Mouse (Mus musculus) forebrain, postnatal 0 days (tissue): Measurements from ENCODE around the gene Wasf1. TPM values are rescaled to one million over a fixed set of nuclear protein-coding genes. Genes with fewer than 3 reads are reported as not detected.

ENCODE experiments used
- ATAC-seq: fragments of 200-750 bp; cut with Nextera tagmentation; 2 replicates; pipeline ENCODE4 v1.8.0; 2017; ENCODE audit warnings: mild to moderate bottlenecking, moderate library complexity
- DNase-seq: peaks from one replicate; pipeline ENCODE4 v3.0.0-alpha.2; 2015
- H3K27ac ChIP-seq: fragments of 300-500 bp; sonication (generic); 2 replicates; pipeline ENCODE4 v1.5.1; 2014; ENCODE audit warnings: low read depth, mild to moderate bottlenecking, antibody characterized with exemption, low read length, moderate library complexity, mixed read lengths
- H3K27me3 ChIP-seq: fragments of 300-500 bp; sonication (generic); 2 replicates; pipeline ENCODE4 v1.6.1; 2014; ENCODE audit warnings: mild to moderate bottlenecking, low read length, mixed read lengths; ENCODE audit not compliant: insufficient read depth
- H3K36me3 ChIP-seq: fragments of 300-500 bp; sonication (generic); 2 replicates; pipeline ENCODE4 v1.6.1; 2014; ENCODE audit warnings: mild to moderate bottlenecking, moderate library complexity; ENCODE audit not compliant: insufficient read depth
- H3K4me1 ChIP-seq: fragments of 300-500 bp; sonication (generic); 2 replicates; pipeline ENCODE4 v1.6.1; 2014; ENCODE audit warnings: antibody characterized with exemption; ENCODE audit not compliant: insufficient read depth
- H3K4me2 ChIP-seq: fragments of 300-500 bp; sonication (generic); 2 replicates; pipeline ENCODE4 v1.6.1; 2014; ENCODE audit warnings: low read depth, mild to moderate bottlenecking, moderate library complexity
- H3K4me3 ChIP-seq: fragments of 300-500 bp; sonication (generic); 2 replicates; pipeline ENCODE4 v1.5.1; 2014; ENCODE audit warnings: low read depth, low read length, mixed read lengths
- H3K9ac ChIP-seq: fragments of 300-500 bp; sonication (generic); 2 replicates; pipeline ENCODE4 v1.6.1; 2014; ENCODE audit warnings: mild to moderate bottlenecking
- H3K9me3 ChIP-seq: fragments of 300-500 bp; sonication (generic); 2 replicates; pipeline ENCODE4 v1.6.1; 2016; ENCODE audit warnings: low read length
- CTCF ChIP-seq: sonication (generic); IDR thresholded peaks from 2 replicates; pipeline ENCODE4 v1.5.1; 2016; ENCODE audit warnings: antibody characterized with exemption, control low read depth, low read depth
- WGBS: fragments of 180-500 bp; shearing (Covaris S2); extraction: QIAGEN DNeasy Blood & Tissue Kit; methylation state at CpG from one replicate; pipeline ENCODE4 v1.1.7; 2014; 5-methylcytosine and 5-hydroxymethylcytosine counted together
- polyA plus RNA-seq: library from polyadenylated mRNA; unstranded; fragments of >200 nt; fragmentation: Nextera tagmentation; extraction: Ambion mirVana; gene quantifications from 2 replicates; pipeline ENCODE4 v1.2.1, GENCODE M21; 2015
- total RNA-seq: library from RNA; depleted of rRNA; stranded (reverse); fragments of >200 nt; gene quantifications from 2 replicates; pipeline ENCODE4 v1.2.3, GENCODE M21; 2014

The Wasf1 gene
- total and polyA plus RNA-seq, 2 experiments from 2014 or later: 31.0 to 197 TPM

DNA sequence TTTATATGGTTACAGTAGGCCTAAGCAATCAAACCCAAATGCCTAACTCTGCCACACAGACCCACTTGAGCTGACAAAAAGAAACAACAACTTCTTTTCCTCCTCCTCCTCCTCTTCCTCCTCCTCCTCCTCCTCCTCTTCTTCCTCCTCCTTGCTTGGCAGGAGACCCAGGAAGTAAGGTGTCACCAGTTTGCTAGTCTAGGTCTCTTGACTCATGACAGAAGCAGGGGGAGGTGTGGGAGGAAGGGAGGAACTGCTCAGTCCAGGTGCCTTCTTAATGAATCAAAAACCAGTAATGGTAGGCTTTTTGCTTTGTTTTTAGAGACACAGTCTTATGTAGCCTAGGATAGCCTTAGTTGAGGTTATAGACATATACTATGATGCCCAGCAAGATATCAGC, 32.1 kb upstream of the Wasf1 start:
- no peak overlapping the region for H3K4me2 ChIP-seq
- TF ChIP-seq CTCF: no peak
- no peaks in the 10 kb centered on the region for H3K4me1 ChIP-seq
- H3K27me3 ChIP-seq: no peaks in the 10 kb centered on the region
- no peaks in the 10 kb centered on the region for H3K9me3 ChIP-seq
- H3K4me3 ChIP-seq: no peak overlapping the region
- H3K36me3 ChIP-seq: peaks cover 17% of the 10 kb centered on the region
- no peak overlapping the region for H3K9ac ChIP-seq
- DNase-seq: no peak
- no peak overlapping the region for H3K27ac ChIP-seq
- ATAC-seq: no peak

DNA sequence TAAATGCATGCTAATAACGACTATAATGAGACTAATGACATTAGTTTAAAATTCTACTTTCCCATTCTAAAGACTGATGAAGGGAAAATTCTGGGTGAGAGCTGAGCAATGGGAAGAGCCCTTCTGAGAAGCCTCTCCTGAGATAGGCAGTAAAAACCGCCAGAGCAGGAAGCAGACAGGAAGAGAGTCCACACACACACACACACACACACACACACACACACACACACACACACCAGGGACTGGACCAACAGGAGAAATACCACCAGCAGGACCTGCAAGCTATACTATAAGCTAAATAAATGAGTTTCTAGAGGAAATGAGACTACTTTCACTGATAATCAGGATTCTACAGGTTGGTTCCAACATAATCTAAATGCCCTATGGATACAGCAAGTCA, 27.7 kb upstream of the Wasf1 start:
- TF ChIP-seq CTCF: no peak

DNA sequence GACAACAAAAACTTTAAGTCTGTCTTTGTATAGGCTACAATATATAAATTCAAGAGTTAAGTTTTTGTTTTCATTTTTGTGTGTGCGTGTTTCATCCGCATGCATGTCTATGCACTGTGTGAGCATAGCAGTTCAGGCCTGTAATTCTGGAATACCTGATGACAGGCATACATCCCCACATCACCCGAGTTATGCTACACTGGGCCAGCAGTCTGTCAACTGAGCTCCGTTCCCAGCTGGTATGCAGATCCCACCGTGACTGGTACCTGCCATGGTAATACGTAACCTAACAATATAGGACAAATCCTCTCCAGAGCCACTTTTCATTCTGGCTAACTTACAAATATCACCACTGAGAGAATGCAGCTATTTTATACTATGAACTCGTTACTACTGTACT, 26.6 kb upstream of the Wasf1 start:
- Histone ChIP-seq H3K4me1 (no peaks in the 10 kb centered on the region), H3K4me3 (no peak overlapping the region), H3K4me2 (no peak overlapping the region), H3K27me3 (no peaks in the 10 kb centered on the region), H3K9ac (no peak overlapping the region), H3K9me3 (no peaks in the 10 kb centered on the region), H3K36me3 (0 out of 2 replicates have a peak, but pooled peaks cover 3% of the 10 kb centered on the region), H3K27ac (no peak overlapping the region)
- ATAC-seq (no peak), DNase-seq (no peak)
- no peak for TF ChIP-seq CTCF
- 77% methylated on average over 7 of the region's 7 CpGs for WGBS

More for the DNA sequence above, 27.7 kb upstream of the Wasf1 start:
- H3K9me3 ChIP-seq: no peaks in the 10 kb centered on the region
- no peak overlapping the region for H3K4me2 ChIP-seq
- no peak for DNase-seq
- no peak for ATAC-seq
- no peak overlapping the region for H3K27ac ChIP-seq
- H3K36me3 ChIP-seq: 0 out of 2 replicates have a peak, but pooled peaks cover 3% of the 10 kb centered on the region
- no peaks in the 10 kb centered on the region for H3K4me1 ChIP-seq
- H3K9ac ChIP-seq: no peak overlapping the region
- no peak overlapping the region for H3K4me3 ChIP-seq
- H3K27me3 ChIP-seq: no peaks in the 10 kb centered on the region
- 69% methylated on average over 2 of the region's 2 CpGs for whole genome bisulfite sequencing

DNA sequence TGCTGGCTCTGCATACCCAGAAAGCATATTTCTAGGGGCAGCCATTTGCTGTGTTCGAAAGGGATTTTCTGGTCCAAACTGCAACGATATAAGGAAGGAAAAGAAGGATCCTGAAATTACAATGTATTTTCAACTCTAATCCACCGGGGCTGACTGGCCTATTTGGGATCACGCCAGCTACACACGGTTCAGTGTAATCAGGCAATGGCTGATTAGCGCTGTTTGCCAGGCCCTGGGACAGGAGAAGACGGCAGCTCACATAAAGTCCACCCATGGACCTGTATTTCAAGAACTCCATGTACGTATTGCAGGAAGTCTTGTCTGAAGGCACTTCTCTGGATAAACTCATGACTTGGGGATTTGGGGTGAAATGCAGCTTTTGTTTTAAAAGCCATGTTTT, 25.7 kb upstream of the Wasf1 start:
- H3K4me1 ChIP-seq: no peaks in the 10 kb centered on the region

DNA sequence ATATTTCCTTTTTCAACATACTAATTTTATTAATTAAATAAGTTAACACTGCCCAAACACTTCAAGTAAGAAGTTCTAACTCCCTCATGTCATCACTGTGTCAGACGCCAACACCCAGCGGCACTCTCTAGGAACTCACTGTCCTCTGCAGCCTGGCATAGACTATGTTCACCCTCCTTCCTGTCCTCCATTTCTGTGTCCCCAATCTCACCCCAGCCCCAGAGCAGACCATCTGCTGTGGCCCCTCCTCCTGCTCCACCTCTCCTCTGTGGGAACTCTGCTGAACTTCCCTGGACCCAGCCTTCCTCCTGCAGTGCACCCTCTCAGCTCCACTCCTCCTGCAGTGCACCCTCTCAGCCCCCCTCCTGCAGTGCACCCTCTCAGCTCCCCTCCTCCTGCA, 15.2 kb upstream of the Wasf1 start:
- WGBS: 98% methylated on average over 2 of the region's 2 CpGs
- DNase-seq (no peak), ATAC-seq (no peak)
- peaks cover 4% of the 10 kb centered on the region; the same call in 1 of the 2 replicates for H3K36me3 ChIP-seq
- H3K4me1 ChIP-seq: no peaks in the 10 kb centered on the region
- no peaks in the 10 kb centered on the region for H3K27me3 ChIP-seq
- H3K27ac ChIP-seq: no peak overlapping the region
- H3K4me2 ChIP-seq: no peak overlapping the region
- H3K9me3 ChIP-seq: peaks cover 5% of the 10 kb centered on the region; the same call in 1 of the 2 replicates
- no peak overlapping the region for H3K4me3 ChIP-seq
- H3K9ac ChIP-seq: no peak overlapping the region
- TF ChIP-seq CTCF: no peak

More for the DNA sequence above, 25.7 kb upstream of the Wasf1 start:
- no peak for TF ChIP-seq CTCF
- Histone ChIP-seq H3K4me3 (no peak overlapping the region), H3K27me3 (no peaks in the 10 kb centered on the region), H3K9ac (no peak overlapping the region), H3K36me3 (0 out of 2 replicates have a peak, but pooled peaks cover 3% of the 10 kb centered on the region), H3K4me2 (no peak overlapping the region), H3K27ac (no peak overlapping the region), H3K9me3 (no peaks in the 10 kb centered on the region)
- DNase-seq (no peak), ATAC-seq (no peak)
- 33% methylated on average over 8 of the region's 8 CpGs for WGBS

DNA sequence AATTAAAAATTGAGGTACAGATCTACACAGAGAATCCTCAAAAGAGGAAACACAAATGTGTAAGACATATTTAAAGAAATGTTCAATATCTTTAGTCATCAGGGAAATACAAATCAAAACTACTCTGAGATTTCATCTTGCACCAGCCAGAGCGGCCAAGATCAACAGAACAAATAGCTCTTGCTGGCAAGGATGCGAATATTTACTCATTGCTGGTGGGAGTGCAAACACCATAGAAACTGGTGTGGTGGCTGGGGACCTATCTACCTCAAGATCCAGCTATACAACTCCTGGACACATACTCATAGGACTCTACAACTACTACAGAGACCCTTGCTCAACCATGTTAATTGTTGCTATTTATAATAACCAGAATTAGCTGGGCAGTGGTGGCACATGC, 12.0 kb upstream of the Wasf1 start:
- Histone ChIP-seq H3K4me3 (no peak overlapping the region), H3K9me3 (no peaks in the 10 kb centered on the region), H3K4me1 (no peaks in the 10 kb centered on the region), H3K27ac (no peak overlapping the region), H3K4me2 (no peak overlapping the region), H3K36me3 (peaks cover 9% of the 10 kb centered on the region; the same call in 1 of the 2 replicates), H3K27me3 (no peaks in the 10 kb centered on the region), H3K9ac (no peak overlapping the region)
- DNase-seq: no peak
- ATAC-seq: no peak
- no peak for TF ChIP-seq CTCF
- WGBS: 91% methylated on average over 2 of the region's 2 CpGs

DNA sequence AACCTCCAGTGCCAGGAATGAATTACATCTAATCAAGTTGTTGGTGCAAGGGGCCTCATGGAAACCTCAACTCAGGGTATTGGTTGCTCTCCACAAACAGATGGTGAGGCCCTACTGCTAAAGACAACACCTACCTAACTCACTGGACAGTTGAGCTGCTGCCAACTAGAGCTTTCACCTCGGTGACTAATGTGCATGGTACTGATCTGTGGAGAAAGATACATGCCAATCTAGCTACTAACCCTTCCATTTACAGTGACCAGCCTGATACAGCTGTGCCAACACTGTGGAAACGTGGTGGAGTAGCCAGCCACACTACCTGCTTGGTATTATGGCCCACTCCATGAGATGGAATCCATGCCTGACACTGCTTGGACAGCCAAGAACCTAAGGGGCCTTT, 11.2 kb upstream of the Wasf1 start:
- Histone ChIP-seq H3K4me2 (no peak overlapping the region), H3K27me3 (no peaks in the 10 kb centered on the region), H3K4me1 (no peaks in the 10 kb centered on the region), H3K9ac (no peak overlapping the region), H3K36me3 (0 out of 2 replicates have a peak, but pooled peaks cover 9% of the 10 kb centered on the region), H3K9me3 (no peaks in the 10 kb centered on the region), H3K27ac (no peak overlapping the region), H3K4me3 (no peak overlapping the region)
- DNase-seq: no peak
- WGBS: 75% methylated on average over 2 of the region's 2 CpGs
- no peak for ATAC-seq
- no peak for TF ChIP-seq CTCF

DNA sequence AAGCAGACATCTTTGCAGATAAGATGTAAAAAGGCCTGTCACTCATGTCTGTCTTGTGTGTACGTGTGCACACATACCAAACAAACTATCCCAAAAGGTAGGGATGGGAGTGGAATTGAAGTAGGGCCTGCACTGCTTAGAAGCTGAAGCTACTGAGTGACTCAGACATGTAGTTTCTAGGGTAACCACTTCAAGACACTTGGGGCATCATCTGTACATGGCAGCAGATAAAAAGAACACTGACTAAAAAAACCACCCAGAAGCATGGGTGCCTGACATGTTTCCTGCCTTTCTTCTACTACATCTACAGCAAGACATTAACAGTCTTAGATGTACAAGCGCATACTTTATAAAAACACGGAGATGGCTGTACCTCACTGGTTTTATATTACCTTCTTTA, 5.0 kb upstream of the Wasf1 start:
- no peak for DNase-seq
- H3K27ac ChIP-seq: no peak overlapping the region
- no peak for ATAC-seq
- 89% methylated on average over 3 of the region's 3 CpGs for WGBS
- H3K9me3 ChIP-seq: no peaks in the 10 kb centered on the region
- peaks cover 15% of the 10 kb centered on the region for H3K4me1 ChIP-seq
- no peak overlapping the region for H3K4me2 ChIP-seq
- H3K4me3 ChIP-seq: no peak overlapping the region
- no peak for TF ChIP-seq CTCF
- no peak overlapping the region for H3K9ac ChIP-seq
- 0 out of 2 replicates have a peak, but pooled peaks cover 4% of the 10 kb centered on the region for H3K36me3 ChIP-seq
- no peaks in the 10 kb centered on the region for H3K27me3 ChIP-seq
